Mouse (Mus musculus): Measurements from ENCODE around the gene Atxn7l3b. TPM values are rescaled to one million over a fixed set of nuclear protein-coding genes. Genes with fewer than 3 reads are reported as not detected.

Atxn7l3b gene
- total RNA-seq, 4 experiments from 2014 or later, result 142 to 162 (median 150) TPM

- no peak for DNase-seq (ENCODE audit: low spot score in 2 of 2)
Measured at GRCm38 (mm10) chr10:112876655-112877393, 52.0 kb downstream of the Atxn7l3b start.

Data from layer of hippocampus, adult 8-10 months (tissue).